Mouse (Mus musculus) megakaryocyte, embryonic 14.5 days (primary cell): ENCODE results near the gene Fgfr2.

Source experiments
- FLI1 ChIP-seq: IDR thresholded peaks from 2 replicates; pipeline ENCODE4 v1.6.1; 2012; ENCODE audit warnings: low read length, inconsistent platforms, mixed read lengths
- GATA1 ChIP-seq: IDR thresholded peaks from 3 replicates; pipeline ENCODE4 v1.6.1; 2012; ENCODE audit warnings: mixed read lengths, low read length, inconsistent platforms, borderline replicate concordance

DNA sequence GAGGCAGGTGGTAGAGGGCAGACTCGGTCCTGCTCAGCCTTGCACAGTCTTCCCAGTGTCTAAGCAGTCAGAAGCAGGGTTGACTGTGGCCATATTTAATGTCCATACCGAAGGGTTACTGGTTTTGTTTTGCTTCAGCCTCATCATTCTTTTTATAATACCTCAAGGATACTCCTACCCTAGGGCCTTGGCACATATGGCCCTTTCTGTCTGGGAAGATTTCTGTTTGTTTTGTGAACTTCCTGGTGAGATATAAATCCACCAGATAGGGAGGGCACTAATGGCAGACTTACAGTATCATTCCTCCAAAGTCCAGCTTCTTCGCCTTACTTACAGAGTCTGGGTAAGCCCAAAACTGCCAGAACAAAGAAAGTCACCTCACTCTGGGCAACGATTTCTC is 2395.6 kb downstream of the Fgfr2 start:
- TF ChIP-seq GATA1 = no peak
- TF ChIP-seq FLI1 = no peak
